Mouse (Mus musculus): ENCODE results near the gene Pmm2. TPM values are rescaled to one million over a fixed set of nuclear protein-coding genes. Genes with fewer than 3 reads are reported as not detected.

The Pmm2 gene
- total RNA-seq, 4 experiments from 2014 or later: 13.1 to 21.2 (median 16.5) TPM

DNA sequence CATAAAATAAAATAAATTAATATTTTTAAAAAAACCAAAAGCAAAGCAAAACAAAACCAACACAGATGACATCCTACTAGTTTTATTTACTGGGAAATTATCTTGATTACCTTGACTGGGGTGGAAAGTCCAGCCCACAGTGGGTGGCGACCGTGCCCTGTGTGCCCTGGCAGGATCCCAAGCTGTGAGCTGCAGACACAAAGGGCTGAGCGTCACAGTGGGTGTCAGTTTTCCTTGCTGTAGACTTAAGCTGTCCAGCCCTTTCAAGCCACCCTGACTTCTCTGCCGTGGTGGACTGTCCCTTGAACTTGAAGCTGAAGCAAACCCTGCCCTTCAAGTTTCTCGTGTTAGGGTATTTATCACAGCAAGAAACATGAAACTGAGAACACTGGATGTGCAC is 40.6 kb downstream of the Pmm2 start:
- no peak for DNase-seq (ENCODE audit: low spot score in 2 of 2)

DNA sequence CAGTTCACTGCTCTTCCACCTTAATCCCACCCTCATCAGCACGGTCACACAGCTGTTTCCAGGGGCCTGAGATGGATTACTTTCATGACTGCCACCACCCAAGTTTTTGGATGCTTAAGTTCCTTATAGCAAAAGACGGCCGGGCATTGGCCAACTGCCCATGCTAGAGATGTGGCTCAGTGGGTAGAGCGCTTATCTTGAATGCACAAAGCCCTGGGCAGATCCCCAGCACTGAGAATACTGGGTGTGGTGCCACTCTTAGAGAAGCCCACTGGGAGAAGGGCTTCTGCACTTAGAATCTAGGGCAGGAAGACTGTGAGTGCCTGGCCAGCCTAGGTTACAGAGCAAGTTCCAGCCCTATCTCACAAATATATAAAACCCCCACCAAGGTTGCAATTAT is 41.2 kb downstream of the Pmm2 start:
- no peak for DNase-seq (ENCODE audit: low spot score in 2 of 2)

DNA sequence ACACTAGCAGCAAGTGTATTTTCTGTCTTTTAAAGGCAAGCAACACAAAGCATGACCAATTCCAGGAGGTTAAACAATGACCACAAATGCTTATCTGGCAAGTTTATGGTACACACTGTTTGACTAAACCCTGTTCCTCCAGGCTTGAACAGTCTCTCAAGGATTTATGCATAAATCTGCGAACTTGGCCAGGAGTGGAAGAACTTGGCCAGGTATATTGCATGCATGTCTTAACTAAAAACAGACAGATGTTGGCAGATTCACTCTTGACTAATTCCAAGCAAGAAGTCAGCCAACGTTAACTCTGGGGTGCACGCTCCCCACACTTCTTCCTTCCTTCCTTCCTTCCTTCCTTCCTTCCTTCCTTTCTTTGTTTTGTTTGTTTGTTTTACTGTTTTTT is 42.3 kb downstream of the Pmm2 start:
- DNase-seq (ENCODE audit: low spot score in 2 of 2): no peak

DNA sequence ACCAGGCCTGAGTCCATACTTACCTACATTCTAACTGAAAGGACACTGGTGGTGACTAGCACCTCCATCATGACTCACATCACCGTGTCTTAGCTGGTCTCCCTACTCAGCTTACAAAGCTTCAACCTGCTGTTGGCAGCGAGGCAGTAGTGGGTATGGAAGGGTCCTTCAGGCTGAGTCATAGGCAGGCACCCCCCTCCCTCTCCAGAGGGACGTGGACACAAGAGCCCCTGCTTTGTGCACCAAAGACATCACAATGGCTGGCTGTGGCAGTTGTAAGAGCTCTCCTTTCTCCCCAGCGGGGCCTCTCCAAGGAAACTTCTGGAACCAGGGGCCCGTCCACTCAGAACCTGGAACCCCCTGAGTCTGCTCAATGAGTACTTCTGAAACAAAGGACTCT is 43.0 kb downstream of the Pmm2 start, which contains the start of gene Gm5767:
Gm5767 (plus strand) TSS at position 301 of the 400 bp plus-strand sequence.
- DNase-seq (ENCODE audit: low spot score in 2 of 2): no peak

DNA sequence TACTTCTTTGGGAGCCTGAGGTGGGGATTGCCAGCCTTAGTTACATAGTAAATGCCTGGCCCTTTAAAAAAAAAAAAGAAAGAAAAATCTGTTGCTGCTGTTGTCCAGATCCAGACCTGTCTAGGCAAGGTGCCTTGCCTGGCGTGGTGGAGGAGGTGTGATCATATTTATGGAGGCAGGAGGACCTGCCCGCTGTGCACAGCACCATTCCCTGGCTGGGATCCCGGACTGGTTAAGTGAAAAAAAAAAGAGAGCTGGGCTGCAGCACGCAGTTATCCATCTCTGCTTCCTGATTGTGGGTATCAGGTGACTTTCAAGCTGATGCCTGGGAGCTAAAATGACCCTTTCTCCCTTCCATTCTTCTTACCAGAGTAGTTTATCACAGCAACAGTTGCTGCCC is 47.6 kb downstream of the Pmm2 start:
- DNase-seq (ENCODE audit: low spot score in 2 of 2): no peak

DNA sequence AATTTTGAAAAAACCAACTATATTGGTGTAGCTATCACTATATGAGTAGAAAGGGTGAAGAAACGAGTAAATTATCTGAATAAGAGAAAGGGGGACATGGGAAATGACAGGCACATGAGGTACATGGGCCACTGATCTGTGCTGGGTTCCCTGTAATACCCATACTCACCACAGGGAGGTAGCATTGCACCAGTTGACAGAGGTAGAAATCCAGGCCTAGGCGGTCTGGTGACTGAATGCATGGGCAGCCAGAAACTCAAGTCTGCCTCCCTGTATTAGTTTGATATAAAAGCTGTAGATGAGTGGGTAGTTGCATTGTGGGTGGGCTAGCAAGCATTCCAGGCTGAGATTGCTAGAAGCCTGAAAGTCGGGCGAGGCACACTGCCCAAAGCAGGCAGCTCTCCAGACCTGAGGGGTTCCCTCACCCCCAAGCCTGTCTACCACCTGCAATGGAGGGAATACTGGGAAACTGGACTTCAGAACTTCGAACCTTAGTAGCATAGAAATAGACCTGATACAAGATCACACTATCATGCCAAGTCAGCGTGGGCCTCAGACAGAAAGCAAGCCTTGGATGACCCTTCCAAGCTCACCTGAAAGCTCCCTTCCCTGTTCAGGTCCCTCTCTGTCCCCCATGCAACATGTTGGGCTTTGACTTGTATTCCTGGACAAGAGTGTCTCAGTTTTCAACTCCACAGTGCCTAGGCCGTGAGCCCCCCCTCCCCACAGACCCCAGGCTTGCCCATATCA is 48.8 kb downstream of the Pmm2 start:
- peak; percentile 56 to 62 for DNase-seq (ENCODE audit: low spot score in 2 of 2)

DNA sequence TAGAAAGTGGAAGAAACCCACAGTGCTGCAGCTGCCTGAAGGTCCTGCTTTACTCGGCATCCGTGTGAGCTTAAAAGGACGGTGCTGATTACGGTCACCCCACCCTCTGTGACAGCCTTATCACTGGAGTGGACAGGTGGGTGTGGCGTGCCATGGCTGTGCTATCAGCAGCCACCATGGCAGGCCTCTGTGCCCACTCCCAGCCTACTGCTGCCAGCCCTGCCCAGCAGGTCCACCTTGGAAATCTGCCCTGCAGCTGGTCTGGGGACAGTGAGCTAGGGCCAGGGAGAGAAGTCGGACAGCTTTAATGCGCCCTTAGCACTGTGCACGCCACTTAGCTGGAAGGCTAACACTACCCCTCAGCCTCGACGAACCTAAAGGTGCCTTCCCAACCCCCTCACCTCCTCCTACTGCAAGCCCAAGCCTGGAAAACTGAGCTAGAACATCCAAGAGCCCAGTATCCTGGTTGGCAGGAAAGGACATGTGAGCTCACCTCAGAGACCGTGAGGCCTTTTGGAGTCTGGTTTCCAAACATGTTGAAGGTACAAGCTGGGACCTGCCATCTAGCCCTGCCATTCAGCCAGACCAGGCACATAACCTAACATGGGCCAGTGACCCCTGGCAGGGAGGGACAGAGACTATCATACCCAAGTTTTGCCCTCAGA is 49.5 kb downstream of the Pmm2 start:
- DNase-seq (ENCODE audit: low spot score in 2 of 2): no peak

DNA sequence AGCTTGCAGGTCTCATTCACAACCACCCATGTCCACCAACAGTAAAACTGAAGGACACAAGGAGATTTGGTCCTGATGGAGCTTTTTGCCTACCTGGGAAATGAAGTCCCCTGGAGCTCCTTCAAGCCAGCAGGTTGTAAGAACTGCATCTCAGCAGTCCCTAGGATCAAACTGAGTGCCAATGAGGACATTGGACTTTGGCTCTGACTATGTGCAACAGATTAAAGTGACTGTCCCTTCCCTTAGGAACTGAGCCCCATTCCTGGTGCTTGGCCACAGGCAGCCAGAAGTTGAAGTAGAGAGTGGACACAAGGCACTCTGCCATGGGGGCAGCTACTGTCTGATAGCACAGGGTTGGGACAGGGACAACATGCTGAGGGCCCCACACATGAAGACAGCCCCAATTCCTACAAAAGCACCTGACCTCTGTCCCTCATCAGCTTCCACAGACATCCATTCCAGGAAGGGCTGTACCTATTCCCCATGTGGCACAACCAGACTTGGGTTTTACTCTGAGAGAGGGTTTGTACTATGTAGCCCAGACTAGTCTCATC is 50.2 kb downstream of the Pmm2 start:
- no peak for DNase-seq (ENCODE audit: low spot score in 2 of 2)

DNA sequence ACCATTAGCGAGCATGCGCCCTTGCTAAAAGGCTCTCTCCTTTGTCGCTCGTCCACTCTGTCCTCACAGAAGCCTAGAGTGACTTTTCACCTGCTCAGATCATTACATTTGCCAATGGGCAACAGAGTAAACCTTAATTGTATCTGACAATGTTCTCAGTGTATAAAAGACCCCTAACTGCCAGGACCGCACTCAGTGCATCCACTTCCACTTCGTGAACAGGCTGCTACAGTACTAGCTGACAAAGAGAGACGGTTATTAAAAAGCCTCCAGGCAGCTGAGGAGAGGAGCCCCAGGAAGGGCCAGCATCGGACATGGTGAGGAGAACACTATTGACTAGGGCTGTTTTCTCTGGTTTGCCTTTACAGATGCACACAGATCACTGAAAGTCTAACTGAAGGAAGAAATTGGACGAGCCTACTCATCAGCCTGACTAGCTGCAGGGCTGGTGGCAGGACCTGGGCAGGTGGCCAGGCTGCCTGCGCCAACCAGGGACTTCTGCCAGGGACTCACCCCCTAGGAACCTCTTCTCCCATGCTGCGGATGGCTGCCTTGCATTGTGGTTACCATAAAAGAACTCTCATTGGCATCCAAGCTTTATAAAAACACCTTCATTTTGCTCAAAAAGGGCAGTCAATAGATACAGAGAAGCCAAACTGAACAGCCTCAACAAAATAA is 52.6 kb downstream of the Pmm2 start:
- no peak for DNase-seq (ENCODE audit: low spot score in 2 of 2)

DNA sequence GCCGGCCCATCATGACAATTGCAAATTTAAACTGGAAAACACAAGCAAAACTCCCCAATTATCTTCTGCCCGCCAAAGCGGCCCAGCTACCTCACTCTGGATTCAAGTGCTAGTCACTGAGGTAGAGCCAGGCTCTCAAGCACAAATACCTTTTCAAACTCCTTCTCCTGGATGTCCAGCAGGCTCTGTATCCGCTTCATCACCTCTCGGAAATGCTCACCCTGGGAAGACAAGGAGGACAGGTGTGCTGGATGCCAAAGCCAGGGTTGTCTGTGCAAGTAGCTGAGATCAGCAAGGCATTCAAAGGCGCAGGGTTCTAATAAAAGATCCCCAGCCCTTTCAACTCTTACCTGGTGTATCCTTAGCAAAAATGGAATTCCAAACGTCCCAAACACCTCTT is 53.7 kb downstream of the Pmm2 start:
- DNase-seq (ENCODE audit: low spot score in 2 of 2): no peak

DNA sequence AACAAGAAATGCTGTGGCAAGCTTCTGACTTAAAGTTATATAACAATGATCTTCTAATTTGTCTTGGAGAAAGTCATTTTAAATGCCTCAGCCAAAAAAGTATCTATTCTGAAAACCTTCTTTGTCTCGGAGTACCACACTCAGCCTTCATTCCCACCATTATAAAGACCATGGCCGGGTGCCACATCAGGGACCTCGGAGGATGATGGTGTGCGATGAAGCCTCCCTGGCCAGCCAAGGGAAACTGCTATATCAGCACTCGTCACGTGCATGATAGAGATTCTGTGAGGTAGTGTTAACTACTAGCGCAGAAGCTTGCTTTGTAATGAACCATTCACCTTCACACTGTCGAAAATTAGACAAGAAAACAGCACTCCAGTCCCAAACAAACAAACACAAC is 62.1 kb downstream of the Pmm2 start:
- DNase-seq (ENCODE audit: low spot score in 2 of 2): no peak

DNA sequence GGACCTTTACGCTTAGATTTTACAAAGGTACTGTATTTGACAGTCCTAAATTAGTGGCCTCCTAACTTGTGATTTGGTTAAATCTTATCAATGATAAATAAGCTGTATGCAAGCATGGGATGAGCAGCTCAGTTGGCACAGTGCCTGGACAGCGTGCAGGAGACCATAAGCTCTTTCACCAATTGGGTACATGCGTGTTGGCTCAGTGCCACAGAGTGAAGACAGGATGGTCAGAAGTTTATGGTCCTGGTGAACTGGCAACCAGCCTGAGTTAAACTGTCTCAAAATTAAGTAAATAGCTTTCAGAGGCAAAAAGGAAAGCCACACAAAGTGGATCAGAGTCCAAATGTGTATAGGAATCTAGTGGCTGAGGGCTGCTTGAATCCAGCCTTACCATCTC is 63.1 kb downstream of the Pmm2 start:
- DNase-seq (ENCODE audit: low spot score in 2 of 2): no peak

DNA sequence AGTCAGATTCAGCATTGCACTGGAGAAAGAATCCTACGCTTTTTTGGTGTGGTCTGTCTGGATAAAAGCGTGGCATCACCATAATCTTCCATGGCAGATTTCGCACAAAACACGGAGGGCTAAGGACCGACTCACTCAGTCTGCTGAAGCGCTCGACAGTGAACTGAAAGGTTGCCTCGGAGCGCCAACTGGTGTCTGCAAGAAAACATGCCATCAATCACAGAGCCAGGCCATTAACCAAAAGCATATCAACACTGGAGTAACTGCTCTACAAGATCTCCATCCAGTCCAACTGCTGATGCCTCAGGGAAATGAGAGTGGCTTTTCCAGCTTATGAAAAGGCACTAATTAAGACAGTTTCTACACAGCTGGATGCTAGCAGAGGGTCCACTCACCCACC is 74.5 kb downstream of the Pmm2 start:
- DNase-seq (ENCODE audit: low spot score in 2 of 2): peak in 1 of 2 experiments; percentile 27

Small RNA genes lying within 50 kb of the gene (microRNA-seq; reads per million reads assigned to microRNA genes)
- not detected for gene Gm22137

Other genes starting within 250 kb of the Pmm2 start
- gene Tmem114, start 212.5 kb upstream of the Pmm2 start, total RNA-seq (2022): not detected
- 10 to 100 TPM; 76.5 to 91.7 (median 85.3) TPM for gene Mettl22, start 166.9 kb upstream of the Pmm2 start, total RNA-seq (2022)
- gene Abat, start 124.2 kb upstream of the Pmm2 start, total RNA-seq (2022): 1 to 10 TPM in 3 of 4 experiments, under 1 TPM in 1; 0.94 to 1.8 (median 1.5) TPM
- 10 to 100 TPM; 13.1 to 15.3 (median 14.2) TPM for gene Tmem186, start within 50 bp of the Pmm2 start, total RNA-seq (2022)
- gene Carhsp1, start 34.5 kb downstream of the Pmm2 start, total RNA-seq (2022): 1 to 10 TPM; 3.9 to 5.7 (median 5.3) TPM
- gene Gm5767, start 43.1 kb downstream of the Pmm2 start, total RNA-seq (2022): not detected
- gene Usp7, start 154.6 kb downstream of the Pmm2 start, total RNA-seq (2022): 10 to 100 TPM; 51.1 to 62.5 (median 60.0) TPM
- gene 1810013L24Rik, start 192.4 kb downstream of the Pmm2 start, total RNA-seq (2022): 100 to 1,000 TPM in 2 of 4 experiments, 10 to 100 TPM in 2; 97.6 to 111 (median 103) TPM

All from gastrocnemius, adult 8-10 months (tissue).